Mouse (Mus musculus) hematopoietic stem cell, adult 5-6 weeks (primary cell): ENCODE results near the gene Marcks. TPM values are rescaled to one million over a fixed set of nuclear protein-coding genes. Genes with fewer than 3 reads are reported as not detected.

Source experiments
- ATAC-seq, 2 experiments: fragments of 125-278 bp in 1 of 2; replicated peaks in 1 of 2; 2 replicates each; pipeline ENCODE4 v1.8.0; 2016 to 2017; ENCODE audit warnings: inconsistent platforms in 2 of 2, mild to moderate bottlenecking in 2 of 2, moderate number of reproducible peaks in 2 of 2, low read depth in 1 of 2, moderate TSS enrichment in 1 of 2; ENCODE audit not compliant: low FRiP score in 2 of 2, poor library complexity in 2 of 2, severe bottlenecking in 2 of 2, insufficient read depth in 1 of 2, low TSS enrichment in 1 of 2
- total RNA-seq: library from RNA; stranded (forward); fragments of 172-1452, 232-1000 nt; gene quantifications from 2 replicates; pipeline ENCODE4 v1.2.3, GENCODE M21; 2017

Marcks gene
- total RNA-seq, 1 experiment from 2014 or later = 20.0 TPM

DNA sequence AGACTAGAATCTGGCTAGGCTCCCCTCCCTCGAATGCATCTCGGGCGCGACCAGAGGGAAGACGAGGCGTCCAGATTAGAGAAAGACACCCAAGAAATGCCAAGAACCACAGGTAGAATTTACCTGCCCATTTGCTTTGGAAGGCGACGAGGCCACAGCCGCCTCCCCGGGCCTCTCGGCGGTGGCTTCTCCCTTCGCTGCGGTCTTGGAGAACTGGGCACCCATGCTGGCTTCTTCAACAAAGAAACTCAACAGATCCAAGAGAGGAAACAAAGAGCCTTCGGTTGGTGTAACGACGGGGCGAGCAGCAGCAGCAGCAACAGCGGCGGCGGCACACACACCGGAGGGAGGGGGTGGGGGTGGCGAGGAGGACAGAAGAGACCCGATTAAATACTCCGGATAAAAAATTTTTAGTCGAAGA is 399 bp downstream of the Marcks start:
- no peak for ATAC-seq

DNA sequence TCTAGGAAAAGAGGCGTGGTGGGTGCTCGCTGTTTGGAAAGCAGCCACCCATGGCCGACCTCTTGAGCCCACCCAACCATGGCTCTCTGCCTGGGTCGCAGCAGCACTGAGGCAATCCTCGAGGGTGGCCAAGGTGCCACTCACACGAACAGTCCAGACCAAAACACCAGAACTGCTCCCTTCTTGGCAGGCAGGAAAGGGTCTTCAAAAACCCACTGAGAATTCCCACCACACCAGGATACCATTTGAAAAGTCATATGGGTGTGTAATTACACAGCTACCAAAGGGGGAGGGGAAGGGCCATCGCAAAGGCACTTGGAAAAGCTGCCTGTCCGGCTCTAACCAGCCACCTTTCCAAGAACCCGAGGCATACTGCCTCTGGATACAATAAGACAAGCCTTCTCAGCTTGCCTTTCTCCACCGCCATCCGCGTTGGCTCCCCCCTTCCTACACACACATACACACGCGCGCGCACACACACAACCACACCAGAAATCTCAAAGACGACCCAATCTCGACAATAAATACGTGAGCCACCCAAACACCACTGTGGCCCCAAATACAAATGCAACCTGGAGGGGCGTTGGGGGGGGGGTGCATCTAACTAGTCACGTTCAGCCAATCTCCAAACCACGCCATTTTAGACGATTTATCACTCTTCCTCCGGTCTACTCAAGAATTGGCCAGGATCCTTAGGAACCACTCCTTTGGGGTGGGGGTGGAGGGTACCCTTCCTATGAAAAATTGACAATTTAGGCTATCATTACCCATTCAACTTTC is 999 bp downstream of the Marcks start:
- peak in 1 of 2 experiments; percentile 4; a peak in 1 of 4 replicates for ATAC-seq

DNA sequence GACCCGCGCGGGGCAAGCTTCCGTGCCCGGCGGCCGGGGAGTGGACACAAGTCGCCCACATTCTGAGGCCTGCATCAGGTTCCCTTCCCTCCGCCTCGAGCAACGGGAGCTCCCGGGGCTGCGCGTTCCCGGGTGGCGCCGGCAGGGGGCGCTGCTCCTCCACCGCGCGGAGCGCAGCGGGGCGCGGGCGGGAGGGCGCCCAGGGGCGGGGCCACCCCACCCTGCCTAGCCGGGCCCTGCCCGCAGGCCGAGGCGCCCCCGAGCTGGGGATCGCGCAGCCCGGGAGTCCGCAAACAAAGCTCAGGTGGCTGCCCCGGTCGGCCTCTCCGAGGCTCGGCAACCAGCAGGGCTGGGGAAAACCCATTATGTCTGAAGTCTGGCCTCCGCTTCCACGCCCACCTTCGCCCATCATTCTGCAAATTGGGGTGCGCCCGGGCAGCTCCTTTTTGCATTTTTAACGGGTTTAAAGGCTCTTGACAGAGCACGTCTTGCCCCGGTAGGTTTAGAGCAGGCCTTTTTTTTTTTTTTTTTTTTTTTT is 1.7 kb downstream of the Marcks start:
- ATAC-seq = peak; percentile 46 to 49

DNA sequence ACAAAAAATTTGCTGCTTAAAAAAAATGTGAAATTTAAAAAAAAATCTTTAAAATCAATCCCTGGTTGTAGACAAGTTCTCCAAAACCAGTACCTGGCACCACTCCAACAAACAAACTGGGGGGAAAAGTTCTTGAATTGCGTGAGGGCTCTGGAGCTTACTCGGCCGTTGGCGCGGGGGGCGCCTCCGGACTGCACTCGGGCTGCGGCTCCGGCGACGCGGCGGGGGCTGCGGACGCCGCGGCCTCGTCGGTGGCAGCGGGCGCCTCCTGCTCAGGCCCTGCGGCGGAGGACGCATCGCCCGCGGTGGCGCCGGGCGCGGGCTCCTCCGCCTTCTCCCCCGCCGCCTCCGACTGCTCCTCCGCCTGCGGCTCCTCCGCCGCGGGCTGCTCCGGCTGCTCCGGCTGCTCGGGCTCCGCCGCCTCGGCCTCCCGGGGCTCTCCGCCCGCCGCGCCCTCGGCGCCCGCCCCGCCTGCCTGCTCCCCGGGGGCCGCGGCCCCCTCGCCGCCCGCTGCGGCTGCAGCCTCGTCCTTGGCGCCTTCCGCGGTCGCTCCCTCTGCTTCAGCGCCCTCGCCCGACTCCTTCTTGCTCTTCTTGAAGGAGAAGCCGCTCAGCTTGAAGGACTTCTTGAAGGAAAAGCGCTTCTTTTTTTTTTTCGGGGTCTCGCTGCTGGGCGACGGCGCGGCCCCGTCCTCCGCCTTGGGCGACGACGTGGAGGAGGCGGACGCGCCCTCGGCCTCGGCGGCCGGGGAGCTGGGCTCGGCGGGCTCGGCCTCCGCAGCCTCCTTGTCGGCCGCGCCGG is 2.6 kb downstream of the Marcks start:
- 0 out of 4 replicates have a peak, but pooled peaks of 1 of the 2 experiments have one; percentile 1 for ATAC-seq

DNA sequence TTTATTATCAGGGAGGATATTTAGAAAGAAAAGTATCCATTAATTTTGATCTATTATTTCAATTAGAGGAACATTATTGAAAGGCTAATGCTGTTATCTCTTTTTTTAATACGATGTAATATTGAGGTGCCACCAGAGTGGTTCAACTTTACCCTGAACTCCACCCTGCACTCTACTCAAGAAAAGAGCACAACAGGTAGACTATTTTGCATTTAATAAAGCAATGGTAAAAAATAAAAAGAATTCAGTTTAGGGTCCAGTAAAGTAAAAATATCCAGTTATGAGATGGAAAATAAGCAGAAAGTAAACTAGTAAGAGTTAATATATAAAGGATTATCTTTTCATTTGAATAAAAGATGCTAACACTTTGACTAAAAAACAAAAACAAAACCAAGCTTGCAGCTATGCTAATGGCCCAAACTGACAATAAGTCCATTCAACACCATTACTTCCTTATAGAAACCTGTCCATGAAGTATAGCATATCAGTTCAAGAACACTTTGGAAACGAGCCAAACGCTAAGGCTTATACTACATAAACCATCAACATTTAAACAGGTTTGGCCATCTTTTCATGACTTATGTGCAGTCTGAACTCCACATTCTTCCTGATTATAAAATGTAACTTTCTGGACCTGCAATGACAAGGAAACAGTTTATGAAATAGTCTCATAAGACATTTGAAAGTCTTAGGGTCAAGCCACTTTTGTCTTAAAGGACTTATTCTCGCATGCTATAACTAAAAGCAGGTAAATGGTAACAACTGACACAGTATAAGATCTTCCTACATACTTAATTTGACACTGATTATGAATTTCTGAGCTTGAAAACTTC is 4.6 kb downstream of the Marcks start:
- no peak for ATAC-seq

DNA sequence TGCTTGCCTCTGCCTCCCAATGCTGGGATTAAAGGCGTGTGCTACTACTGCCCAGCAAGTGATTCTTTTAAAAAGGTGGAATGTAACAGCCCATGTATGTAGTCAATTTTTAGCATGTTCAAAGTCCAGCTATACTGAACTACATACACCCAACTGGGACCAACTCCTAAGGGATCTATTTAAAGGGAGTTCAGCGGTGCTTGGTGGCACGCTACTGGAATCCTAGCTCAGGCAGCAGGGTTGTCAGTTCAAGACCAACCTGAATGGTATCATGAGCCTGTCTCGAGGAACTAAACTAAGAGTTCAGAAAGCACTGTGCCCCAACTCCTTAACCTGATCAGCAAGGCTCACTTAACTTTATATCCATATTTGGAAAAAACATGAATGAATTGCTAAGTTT is 6.0 kb downstream of the Marcks start:
- ATAC-seq = no peak

DNA sequence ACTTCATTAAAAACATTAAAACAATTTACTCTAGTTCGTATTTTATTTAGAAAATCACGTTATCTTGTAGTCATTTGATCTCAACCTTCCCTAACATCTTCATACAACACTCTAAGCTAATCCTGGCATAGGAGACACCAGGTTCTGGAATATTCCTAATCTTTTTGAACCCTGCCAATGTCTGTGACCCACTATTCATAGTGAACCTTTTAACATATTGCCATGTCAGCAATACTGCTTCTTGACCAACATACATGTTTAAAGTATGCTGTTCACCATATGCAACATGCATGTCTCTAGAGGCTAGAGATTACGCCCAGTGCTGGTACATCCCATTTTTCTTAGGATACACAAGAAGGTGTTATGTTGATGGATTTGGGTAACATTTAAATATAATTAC is 9.1 kb downstream of the Marcks start:
- no peak for ATAC-seq

DNA sequence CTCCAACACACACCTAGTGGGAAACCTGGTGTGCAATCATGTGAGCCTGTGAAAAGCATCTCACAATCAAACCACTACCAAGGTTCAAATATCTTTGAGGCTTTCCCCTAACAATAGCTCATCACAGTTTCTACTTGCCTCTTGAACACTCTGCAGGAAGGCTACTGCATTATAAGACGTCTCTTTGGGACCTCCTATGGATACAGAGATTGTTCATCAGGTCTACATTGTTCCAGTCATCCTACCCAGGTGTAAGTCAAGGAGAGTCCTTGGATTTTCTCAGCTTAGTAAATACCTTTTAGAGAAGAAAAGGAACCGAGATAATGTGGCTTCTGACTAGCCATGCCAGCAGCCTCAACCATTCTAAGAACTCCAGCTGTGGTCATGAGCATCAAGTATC is 23.4 kb downstream of the Marcks start:
- ATAC-seq = no peak

DNA sequence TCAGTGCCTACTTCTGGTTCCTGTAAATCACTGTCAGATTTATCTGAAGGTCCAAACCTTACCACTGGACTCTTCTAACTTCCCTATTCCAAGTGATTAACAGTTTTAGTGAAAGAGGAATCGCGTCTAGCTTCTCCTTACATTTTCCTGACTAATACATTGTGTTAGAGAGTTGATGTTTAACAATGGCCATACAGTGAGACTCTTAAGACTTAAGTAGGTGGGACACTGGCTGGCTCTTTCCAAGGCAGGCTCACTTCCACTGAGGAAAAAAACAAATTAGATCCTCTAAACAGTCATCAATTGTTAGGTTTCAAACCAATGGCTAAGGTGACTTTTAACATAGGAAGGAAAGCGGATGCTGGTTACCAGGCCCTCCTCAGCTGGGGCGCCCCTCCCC is 25.9 kb downstream of the Marcks start:
- ATAC-seq = no peak

DNA sequence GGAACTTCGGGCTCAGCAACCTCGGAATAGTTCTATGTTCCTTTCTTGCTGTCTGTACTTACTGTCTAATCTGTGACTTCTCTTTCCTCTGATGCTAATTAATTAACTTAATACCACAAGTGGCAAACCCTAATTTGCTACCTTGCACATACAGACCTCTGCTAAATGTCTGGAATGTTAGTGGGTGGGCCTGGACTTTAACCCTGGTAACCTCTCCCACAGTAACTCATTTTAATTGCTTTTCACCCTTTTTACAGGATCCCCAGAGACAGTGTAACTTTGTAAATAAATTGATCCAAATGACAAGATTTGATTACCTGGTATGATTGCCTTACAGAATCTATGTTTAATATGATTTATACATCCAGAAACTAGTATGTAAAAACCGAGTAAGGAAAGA is 26.4 kb downstream of the Marcks start:
- ATAC-seq = no peak

DNA sequence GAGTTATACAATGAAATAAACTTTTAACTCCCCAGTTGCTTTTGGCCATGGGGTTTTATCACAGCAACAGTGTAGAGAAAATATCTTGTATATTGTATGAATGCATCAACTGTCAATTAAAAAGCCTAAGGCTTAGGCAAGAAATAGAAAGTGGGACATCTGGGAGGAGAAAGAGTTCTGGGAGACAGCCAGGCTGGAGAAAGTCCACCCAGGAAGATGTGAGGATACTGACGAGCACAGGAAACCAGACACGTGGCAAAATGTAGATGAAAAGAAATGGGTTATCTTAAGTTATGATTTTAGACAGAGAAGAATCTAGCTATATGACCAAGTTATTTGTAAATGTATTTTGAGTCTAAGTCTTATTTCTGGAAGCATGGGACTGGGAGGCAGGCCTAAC is 27.3 kb downstream of the Marcks start:
- ATAC-seq = no peak

DNA sequence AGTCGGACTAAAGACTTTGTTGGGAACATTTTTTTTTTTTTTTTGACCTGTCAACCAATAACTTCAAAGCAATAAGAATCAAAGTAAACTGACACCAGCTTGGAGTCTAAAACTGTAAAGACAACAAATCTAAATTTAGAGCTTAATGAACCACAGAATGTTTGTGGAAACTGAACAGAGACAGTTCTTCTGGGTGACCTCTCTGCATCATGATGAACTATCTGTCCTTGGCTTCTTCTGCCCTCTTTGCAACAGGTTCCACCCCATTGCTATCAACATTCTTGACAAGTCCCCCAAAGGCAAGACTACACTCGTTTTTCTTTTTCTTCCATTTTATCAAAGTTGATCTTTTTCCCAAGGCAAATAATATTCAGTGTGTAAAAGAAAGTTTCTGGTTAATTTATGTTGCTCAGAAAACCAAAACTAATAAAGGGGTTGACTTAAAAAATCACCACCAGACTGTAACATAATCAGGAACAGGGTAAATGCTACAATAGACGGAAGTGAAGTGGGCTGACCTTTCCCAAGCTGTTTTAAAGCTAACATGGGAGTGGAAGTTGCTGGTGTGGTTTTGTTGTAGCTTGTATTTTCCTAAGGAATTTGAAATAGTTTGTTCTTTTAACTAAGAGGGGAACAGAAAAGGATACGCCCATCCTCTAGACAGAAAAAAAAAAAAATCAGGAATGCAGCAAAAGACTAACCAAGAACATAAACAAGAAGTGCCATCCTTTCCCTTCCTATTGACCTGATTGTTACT is 31.7 kb downstream of the Marcks start:
- no peak for ATAC-seq

DNA sequence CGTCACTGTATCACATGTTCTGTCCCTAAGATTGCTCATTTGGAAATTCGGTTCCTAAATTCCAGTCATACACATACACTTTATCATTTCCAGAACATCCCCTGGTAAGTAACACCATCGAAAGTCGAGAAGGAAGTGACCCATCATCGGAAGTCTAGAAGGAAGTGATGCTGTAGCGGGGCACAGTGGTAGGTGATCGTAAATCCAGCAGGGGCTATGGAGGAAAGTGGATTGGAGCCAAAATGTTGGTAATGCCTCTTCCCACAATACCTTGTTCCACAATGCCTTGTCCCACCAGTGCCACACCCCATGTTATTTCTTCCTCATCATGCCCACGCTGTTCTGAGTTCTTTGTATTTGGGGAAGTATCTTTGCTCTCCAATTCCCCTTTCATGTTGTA is 32.4 kb downstream of the Marcks start:
- no peak for ATAC-seq

DNA sequence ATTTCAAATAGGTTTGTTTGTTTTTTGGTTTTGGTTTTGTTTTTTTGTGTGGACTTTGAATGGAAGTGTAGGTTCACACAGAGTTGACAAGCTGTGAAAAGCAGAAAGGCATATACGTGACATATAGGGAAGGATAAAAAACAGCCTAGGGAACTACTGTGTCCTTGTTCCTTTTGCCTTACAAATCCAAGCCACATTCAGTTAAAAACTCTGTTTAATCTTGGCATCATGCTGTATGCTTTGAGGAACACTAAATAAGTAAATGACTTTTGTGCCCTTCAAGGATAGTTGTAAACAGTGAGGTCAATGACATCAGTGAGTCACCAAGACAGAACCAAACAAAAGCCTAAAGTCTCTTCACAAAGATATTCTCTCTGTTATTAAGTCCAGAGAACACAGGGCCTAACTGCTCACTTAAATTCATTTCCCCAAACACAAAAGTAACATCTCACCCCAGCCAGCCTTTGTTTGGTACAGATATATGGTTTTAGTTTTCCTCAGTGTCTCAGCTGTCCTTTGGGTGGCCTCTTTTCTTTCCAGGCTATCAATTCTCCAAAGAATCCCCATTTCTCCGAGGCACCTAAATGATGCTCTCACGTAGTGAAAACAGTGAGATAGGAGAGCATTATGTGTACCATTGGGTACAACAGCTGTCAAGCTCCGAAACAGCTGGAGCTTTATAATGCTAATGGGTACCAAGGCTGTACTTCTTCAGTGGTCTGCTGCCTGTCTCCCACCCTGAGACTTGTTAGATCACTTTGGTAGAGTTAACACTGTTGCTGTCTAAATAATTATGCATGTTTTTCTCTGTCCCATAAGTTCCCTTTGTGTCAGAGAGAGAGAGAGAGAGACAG is 36.3 kb downstream of the Marcks start:
- ATAC-seq = no peak

DNA sequence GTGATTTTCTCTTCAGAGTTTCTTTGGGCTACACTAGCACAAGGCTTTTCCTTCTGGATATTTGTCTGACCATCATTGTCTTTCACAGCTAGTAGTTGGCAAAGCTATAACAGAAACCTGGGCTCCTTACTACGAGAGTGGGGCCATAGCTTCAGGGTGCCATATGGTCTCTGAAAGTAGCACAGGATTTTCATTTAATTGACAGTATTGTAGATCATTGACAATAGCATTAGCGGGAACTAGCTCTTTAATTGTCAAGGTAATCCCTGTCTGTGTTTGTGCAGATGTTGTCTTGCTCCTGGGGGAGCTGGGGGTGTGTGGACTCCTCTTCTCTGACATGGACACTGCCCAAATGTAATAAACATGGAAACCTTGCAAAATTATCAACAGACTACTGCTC is 37.0 kb downstream of the Marcks start:
- no peak for ATAC-seq

DNA sequence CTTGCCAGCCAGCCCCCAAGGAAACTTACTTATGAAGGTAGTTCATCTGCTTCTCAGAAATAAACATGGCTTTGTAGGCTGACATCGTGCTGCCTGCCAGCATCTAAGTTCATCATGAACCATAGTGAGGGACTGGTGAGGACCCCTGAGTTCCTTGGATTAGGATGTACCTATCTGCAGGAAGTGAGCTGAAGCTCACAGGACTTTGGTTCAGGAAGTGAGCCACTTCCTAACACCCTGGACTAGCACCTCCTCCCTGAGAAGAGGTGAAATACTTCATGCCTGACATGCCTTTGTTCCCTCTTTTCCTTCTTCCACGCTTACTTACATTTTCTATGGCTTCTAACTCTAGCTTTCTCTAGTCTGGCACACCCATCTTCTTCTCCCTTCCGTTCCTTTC is 42.2 kb downstream of the Marcks start:
- ATAC-seq = no peak
